Mouse (Mus musculus): ENCODE measurements at regions not wholly inside any gene's neighbourhood (a gene's known extent, or its start where the extent isn't known, plus 50 kb on each side); places are given as distances from the start of the nearest gene placed in this dataset.

DNA sequence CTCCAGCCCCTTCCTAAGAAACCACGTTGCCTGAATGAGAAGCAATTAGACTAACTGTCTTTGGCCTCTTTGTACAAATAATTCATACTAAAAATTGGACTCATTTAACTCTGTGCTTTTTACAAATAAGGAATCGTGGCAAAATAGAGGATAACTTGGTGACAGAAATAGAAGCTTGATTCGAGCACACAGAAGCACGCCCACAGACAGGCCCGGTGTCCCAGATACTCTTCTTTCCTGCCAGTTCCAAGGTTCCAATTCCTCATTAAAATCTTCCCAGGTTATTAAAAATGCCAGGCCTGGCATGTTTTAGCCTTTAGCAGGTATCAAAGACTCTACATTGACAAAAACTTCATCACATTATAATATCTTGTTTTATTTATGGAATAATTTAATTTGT is 96.2 kb upstream of the Rxylt1 start:
- no peak for DNase-seq

DNA sequence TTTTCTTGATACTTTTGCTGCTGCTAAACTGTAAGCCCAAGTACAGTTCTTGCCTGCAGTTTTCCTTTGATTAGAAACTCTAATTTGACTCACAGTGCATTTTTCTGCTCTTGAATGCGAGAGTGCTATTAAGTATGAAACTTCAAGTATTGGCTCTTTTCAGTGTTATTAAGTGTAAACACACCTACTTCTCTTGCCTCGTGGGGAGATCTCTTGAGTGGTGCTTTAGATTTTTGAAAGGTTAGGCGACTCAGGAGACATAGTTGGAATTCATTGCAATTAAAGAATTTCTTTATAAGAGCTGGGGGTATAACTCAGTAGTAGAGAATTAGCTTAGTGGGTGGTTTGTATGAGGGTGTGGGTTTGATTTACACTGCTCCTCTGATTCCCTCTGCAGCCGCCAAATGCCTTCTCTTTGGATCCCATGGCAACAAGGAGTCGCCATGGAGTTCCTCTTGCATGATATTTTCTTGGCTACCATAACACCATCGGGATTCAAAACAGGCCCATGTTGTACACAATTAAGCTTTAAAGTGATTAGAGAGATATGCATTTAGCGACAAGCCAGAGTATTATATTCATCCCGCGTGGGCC is 88.1 kb upstream of the Rxylt1 start:
- DNase-seq = no peak

DNA sequence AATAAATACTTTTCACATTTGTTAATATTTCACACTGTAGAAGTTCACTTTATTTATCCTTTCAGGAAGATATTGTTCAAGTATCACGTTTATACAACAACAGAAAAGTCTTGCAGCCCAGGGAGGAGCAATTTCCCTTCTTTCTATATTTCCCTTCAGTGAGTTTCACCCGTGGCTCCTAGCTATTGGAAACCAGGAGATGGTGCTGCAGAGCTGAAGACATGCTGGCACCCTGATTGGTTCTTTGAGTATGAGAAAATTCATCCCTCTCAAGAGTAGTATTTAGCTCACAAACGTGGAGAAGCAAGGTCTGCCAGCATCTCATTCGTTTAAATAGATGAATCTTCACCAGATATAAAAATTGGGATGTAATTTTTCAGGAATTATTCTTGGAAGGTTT is 85.9 kb upstream of the Rxylt1 start:
- DNase-seq = no peak

DNA sequence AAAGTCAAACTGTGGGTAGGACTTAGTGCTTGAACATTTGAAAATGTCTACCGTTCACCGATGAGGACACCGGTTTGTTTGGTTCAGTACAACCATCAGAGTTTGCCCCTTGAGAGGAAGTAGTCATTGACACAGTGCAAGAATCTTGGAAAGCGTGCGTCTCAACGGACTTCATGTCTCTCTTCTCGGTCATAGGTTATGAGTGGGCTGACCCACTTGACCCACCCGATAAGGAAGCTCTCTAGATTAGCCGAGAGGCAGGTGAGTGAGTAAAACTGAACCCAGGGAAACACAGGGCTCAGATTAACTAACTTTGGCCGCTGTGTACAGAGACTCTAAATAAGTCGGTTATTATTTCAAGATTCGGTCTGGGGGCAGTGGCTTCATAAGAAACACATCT is 51.9 kb upstream of the Rxylt1 start:
- no peak for DNase-seq

DNA sequence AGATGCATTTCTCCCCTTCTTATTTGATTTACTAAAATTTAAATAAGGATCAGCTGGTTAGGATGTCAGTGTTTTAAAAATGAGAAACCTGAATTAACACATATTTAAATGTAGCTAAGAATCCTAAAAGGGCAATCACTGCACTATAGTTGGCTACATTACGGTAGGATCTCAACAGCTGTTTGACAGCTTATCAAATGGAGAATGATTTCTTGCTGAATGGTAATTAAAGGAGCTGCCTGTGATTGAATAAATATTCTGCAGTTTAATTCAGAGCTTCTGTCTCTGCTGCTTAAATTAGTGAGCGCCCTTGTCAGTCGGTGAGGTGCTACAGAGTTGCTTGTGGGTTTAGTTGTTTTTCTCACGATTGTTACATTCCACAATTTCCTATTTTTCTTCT is 51.4 kb upstream of the Rxylt1 start:
- no peak for DNase-seq
